Mouse (Mus musculus) liver, adult 2 months (tissue): ENCODE results near the gene Top2a.

ENCODE experiments used
- CTCF ChIP-seq: fragments of 200-500 bp; IDR thresholded peaks from 2 replicates; pipeline ENCODE4 v1.5.1; 2011; ENCODE audit warnings: low read depth, low read length, control low read depth
- POLR2A ChIP-seq: fragments of 200-500 bp; IDR thresholded peaks from 2 replicates; pipeline ENCODE4 v1.6.1; 2011; ENCODE audit warnings: low read length, control low read depth; ENCODE audit not compliant: insufficient read depth; ENCODE audit errors: extremely low read depth

DNA sequence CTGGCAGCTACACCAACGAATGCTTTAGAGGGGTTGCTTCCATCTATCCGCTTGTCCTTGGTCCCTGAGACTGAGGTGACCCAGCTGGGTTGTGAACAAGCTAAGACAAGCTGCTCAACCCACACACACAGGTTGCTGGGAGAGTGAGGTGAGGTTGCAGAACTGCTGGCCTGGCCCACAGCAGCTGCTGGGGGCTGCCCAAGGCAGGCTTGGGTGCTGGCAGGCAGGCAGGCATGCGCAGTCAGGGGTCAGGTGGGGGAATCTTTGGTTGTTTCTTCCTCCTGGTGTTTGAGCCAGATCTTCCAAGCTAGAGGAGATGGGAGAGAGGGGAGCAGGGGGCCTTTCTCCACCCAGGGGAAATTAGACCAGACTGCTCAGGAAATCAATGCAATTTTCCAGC is 36.4 kb upstream of the Top2a start:
- TF ChIP-seq CTCF = no peak
- no peak for TF ChIP-seq POLR2A
